Mouse (Mus musculus): ENCODE results near the gene Ptprt.
"Not testable (repeated sequence)": the region's sequence is repeated elsewhere in the genome, so short reads cannot be mapped to it uniquely, and the experiment has no call there.

Gene Ptprt

GRCm38 (mm10) chr2:161511880-161512570, 1148.9 kb downstream of the Ptprt start:
- DNase-seq = not testable (repeated sequence)

- DNase-seq = no peak
Observed at GRCm38 (mm10) chr2:161511101-161511759, 1149.7 kb downstream of the Ptprt start.

GRCm38 (mm10) chr2:161499097-161499899, 1161.6 kb downstream of the Ptprt start:
- no peak for DNase-seq

GRCm38 (mm10) chr2:161498449-161499096, 1162.4 kb downstream of the Ptprt start:
- no peak for DNase-seq

- DNase-seq = no peak
Observed at GRCm38 (mm10) chr2:161481741-161482140, 1179.2 kb downstream of the Ptprt start.

- no peak for DNase-seq
Observed at GRCm38 (mm10) chr2:161480445-161480844, 1180.5 kb downstream of the Ptprt start.

All from lung, adult 18-20 months (tissue).